Mouse (Mus musculus): ENCODE measurements at regions not wholly inside any gene's neighbourhood (a gene's known extent, or its start where the extent isn't known, plus 50 kb on each side); places are given as distances from the start of the nearest gene placed in this dataset.
"Not testable (repeated sequence)": the region's sequence is repeated elsewhere in the genome, so short reads cannot be mapped to it uniquely, and the experiment has no call there.

GRCm38 (mm10) chr17:27287986-27288385 lies 83.7 kb upstream of the Lemd2 start:
- not testable (repeated sequence) for DNase-seq (ENCODE audit: low read depth)

GRCm38 (mm10) chr17:27281241-27281640 lies 77.0 kb upstream of the Lemd2 start:
- DNase-seq (ENCODE audit: low read depth), result no peak

- not testable (repeated sequence) for DNase-seq (ENCODE audit: low read depth)
These were observed 75.4 kb upstream of the Lemd2 start for GRCm38 (mm10) chr17:27279491-27280288.

- DNase-seq (ENCODE audit: low read depth), result not testable (repeated sequence)
These were observed 73.5 kb upstream of the Lemd2 start for GRCm38 (mm10) chr17:27277786-27278185.

GRCm38 (mm10) chr17:27271756-27272155 lies 67.5 kb upstream of the Lemd2 start:
- DNase-seq (ENCODE audit: low read depth), result not testable (repeated sequence)

GRCm38 (mm10) chr17:27270776-27271175 lies 66.5 kb upstream of the Lemd2 start:
- not testable (repeated sequence) for DNase-seq (ENCODE audit: low read depth)

- DNase-seq (ENCODE audit: low read depth), result not testable (repeated sequence)
These were observed 60.3 kb upstream of the Lemd2 start for GRCm38 (mm10) chr17:27264607-27265006.

- no peak for DNase-seq (ENCODE audit: low read depth)
These were observed 58.3 kb upstream of the Lemd2 start for GRCm38 (mm10) chr17:27262607-27263006.

- no peak for DNase-seq (ENCODE audit: low read depth)
These were observed 57.7 kb upstream of the Lemd2 start for GRCm38 (mm10) chr17:27261981-27262380.

- no peak for DNase-seq (ENCODE audit: low read depth)
These were observed 57.0 kb upstream of the Lemd2 start for GRCm38 (mm10) chr17:27261251-27261650.

GRCm38 (mm10) chr17:27260116-27260515 lies 55.8 kb upstream of the Lemd2 start:
- no peak for DNase-seq (ENCODE audit: low read depth)

- DNase-seq (ENCODE audit: low read depth), result no peak
These were observed 53.1 kb upstream of the Lemd2 start for GRCm38 (mm10) chr17:27257345-27257744.

GRCm38 (mm10) chr17:27255804-27256203 lies 51.5 kb upstream of the Lemd2 start:
- DNase-seq (ENCODE audit: low read depth), result no peak
